Mouse (Mus musculus): Measurements from ENCODE around the gene Pdpk1.

Pdpk1 gene

DNA sequence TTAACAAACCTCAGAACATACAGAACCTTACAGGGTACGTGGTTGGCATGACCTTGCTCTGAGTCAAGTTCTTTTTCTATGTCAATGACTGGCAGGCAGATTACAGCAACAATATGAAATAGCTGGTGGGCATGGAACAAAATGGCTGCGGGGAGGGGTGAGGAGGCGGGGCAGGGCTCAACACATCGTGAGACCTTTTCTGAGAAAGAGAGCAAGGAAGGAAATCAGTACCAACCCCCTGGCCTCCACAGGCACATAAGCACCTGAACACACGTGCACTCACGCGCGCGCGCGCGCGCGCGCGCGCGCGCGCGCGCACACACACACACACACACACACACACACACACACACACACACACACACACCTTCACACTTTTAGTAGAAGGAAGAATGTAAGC lies 120.2 kb downstream of the Pdpk1 start:
- DNase-seq = no peak

DNA sequence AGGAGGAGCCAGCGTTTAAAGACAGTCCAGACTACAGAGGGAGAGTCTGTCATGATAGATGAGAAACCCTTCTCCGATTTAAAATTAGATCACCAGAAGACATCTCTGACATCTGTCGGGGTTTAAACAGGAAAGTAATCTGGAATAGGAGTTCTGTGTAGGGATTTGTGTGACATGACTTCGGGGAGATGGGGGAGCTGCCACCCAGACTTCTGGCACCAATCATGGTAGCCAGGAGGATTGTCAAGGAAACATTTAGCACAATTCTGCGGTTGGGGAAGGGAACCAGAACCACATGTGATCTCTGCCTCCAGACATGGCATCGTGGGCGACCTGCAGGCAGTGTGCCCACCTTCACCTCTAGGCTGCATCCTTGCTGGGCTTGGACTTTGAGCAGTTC lies 121.2 kb downstream of the Pdpk1 start:
- DNase-seq = no peak

Measured in kidney, adult 9 months (tissue).